Mouse (Mus musculus) urinary bladder, adult 2 months (tissue): ENCODE data around the gene Gast. TPM values are rescaled to one million over a fixed set of nuclear protein-coding genes. Genes with fewer than 3 reads are reported as not detected.
"Not testable (repeated sequence)": the region's sequence is repeated elsewhere in the genome, so short reads cannot be mapped to it uniquely, and the experiment has no call there.

Experiments used
- DNase-seq: peaks from one replicate; pipeline ENCODE4 v3.0.0; 2022; ENCODE audit warnings: low spot score
- polyA plus RNA-seq: library from polyadenylated mRNA; depleted of rRNA; stranded (reverse); fragments of >200 nt; gene quantifications from 2 replicates; pipeline ENCODE4 v1.2.3, GENCODE M21; 2012

The Gast gene
- polyA plus RNA-seq, 1 experiment: not detected

GRCm38 (mm10) chr11:100320701-100321410 lies 13.4 kb upstream of the Gast start:
- DNase-seq: not testable (repeated sequence)

DNA sequence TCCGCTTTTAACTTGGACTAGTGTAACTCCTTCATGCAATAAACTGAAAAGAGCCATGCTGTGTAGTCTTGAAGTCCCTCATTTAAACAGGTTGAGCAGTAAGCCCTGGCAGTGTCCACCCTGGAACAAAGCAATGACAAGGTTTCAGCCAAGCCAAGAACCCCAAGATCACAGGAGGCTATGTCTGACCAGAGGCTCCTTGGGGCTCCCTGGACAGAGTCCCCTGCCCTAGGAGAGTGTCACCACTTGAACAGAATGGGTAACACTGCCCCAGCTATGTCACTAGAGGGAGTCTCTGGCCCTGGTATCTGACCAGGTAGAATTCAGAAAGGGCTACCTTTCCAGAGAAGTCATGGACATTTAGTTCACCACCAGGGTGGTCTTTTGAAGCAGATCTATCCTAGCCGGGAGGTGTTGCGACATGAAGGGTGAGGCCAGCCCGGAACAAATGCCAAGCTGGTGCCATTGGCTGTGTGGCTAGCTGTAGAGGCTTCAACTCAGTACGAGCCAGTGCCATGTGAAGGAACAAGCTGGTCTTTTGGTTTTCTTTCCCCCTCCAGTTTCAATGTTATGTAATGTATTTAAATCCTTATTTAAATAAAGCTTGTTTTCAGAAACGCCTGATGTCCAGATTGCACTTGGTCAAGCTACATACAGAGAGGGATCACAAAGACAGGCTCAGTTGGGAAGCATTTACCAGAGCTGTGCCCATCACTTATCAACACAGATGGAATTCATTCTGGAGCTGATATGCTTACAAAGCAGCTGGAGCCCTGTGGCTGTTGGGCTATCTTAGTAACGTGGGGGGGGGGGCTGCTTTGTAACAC lies 12.5 kb upstream of the Gast start:
- not testable (repeated sequence) for DNase-seq

DNA sequence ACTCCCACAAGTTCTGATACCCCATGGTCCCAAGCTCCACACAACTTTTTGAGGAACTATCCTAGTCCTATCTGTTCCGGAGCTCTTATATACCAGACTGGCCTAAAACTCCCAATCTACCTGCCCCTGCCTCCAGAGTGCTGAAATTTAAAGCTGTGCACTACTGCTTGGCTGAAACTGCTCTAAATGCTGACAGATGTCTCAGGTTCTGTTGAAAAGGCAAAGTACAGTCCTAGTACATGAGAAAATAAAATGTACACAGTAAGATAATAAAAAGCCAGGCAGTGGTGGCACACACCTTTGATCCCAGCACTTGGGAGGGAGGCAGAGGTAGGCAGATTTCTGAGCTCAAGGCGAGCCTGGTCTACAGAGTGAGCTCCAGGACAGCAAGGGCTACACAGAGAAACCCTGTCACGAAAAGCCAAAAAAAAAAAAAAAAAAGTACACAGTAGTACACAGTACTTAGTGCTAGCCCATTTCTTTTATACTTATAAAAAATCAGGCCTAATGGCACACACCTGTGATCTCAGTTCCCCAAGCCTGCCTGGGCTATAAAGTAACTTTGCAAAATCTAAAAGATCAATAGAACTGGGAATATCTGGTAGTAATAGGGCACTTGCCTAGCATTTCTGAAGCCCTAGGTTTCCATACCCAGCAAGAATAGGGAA lies 11.5 kb upstream of the Gast start:
- no peak for DNase-seq

DNA sequence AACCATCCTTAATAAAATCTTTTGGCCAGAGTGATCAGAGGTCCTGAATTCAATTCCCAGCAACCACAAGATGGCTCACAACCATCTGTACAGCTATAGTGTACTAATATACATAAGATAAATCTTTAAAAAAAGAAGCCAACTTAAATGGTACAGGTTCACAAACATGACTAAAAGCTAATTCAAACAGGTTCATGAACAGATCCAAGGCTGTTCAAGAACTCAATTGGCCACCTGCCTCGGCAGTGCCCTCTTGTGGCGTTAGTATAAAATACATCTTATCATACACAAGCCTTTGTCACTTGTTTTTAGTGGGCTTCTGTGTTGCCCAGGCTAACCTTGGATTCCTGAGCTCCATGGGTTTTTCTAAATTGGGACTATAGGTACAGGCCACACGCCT lies 10.6 kb upstream of the Gast start:
- no peak for DNase-seq

- DNase-seq: no peak
These were observed 9.1 kb upstream of the Gast start for GRCm38 (mm10) chr11:100325062-100325629.

GRCm38 (mm10) chr11:100327316-100327715 lies 6.9 kb upstream of the Gast start:
- no peak for DNase-seq

GRCm38 (mm10) chr11:100327761-100328160 lies 6.4 kb upstream of the Gast start:
- DNase-seq: no peak

- no peak for DNase-seq
These were observed 4.0 kb upstream of the Gast start for GRCm38 (mm10) chr11:100330235-100330634.

DNA sequence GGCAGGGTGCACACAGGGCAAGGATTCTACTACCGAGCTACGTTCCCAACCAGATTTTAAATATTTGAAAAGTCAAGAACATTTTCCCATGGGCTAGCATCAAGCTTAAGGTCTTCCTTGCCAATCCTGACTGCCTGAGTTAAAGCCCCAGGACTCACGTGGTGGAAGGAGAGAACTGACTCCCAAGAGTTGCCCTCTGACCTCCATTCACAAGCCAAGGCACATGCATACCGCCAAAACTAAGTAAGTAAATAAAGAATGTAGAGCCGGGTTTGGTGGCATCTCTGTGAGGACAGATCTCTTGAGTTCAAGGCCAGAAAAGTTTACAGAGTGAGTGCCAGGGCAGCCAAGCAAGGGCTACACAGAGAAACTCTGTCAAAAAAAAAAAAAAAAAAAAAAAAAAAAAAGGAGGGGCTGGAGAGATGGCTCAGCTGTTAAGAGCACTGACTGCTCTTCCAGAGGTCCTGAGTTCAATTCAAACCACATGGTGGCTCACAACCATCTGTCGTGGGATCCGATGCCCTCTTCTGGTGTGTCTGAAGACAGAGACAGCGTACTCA lies 3.3 kb upstream of the Gast start:
- DNase-seq: not testable (repeated sequence)

GRCm38 (mm10) chr11:100332766-100333515 lies 1.3 kb upstream of the Gast start:
- DNase-seq: no peak

- no peak for DNase-seq
These were observed 1.5 kb downstream of the Gast start for GRCm38 (mm10) chr11:100335731-100336130.

DNA sequence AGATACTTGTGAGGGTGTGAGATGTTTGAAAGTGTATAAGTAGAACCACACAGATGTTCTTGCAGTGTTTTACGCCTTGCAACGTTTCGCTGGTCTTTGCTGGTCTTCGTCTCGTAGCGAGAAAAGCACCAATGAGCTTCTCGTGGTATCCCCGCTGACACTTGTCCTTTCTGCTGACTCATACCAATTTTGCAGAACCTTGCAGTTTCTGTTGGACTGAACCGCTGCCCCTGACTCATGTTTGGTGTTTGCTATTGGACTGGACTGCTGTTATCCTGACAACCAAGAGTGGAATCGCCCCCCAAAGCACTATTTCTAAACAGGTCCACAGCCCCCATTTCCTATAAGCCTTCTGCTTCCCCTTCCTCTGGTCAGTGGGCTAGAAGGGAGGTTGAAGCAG lies 10.1 kb downstream of the Gast start:
- DNase-seq: no peak

GRCm38 (mm10) chr11:100352076-100352857 lies 18.1 kb downstream of the Gast start:
- no peak for DNase-seq

- DNase-seq: no peak
These were observed 21.1 kb downstream of the Gast start for GRCm38 (mm10) chr11:100355151-100355951.

DNA sequence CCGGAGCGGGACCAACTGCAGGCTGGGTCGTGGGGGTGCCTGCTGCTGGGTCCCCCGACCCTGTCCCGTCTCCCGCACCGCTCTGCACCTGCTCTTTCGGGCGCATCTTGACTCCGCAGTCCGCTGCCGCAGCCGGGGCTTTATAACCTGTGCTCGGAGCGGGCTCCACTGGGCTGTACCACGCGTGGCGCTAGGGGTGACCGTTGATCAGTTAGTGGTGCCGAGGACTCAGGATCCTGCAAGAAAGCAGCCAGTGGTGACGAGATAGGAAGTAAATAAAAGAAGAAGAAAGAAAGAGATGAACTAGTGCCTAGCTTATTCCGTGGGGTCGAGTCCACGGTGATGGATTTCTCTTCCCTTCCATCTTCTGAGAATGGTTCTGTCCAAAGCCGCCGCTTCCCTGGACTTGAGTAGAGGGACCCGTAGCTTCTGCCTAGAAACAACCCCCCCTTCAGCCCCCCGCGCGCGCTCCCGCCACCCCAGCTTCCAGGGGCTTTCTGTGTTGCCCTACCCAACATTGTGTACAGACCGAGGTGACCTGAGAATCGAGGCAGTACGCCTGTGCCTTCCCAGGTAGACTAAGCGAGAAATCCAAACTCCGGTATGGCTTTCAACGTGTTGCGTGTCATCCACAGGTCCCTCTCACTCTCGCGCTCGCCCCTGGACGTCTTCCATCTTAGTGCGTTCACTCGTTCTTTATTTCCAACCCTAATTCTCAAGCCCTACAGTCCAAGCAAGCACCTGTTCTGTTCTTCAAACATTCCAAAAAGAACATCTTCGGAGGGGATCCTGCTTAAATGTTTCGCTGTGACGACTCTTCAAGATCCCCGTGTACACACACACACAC lies 22.0 kb downstream of the Gast start, which contains the start of gene Hap1:
Hap1 (minus strand) TSS at position 157 of the 847 bp plus-strand sequence.
- DNase-seq: peak; percentile 54

GRCm38 (mm10) chr11:100356819-100357211 lies 22.6 kb downstream of the Gast start:
- DNase-seq: no peak

- no peak for DNase-seq
These were observed 23.2 kb downstream of the Gast start for GRCm38 (mm10) chr11:100357408-100357807.

GRCm38 (mm10) chr11:100360175-100360574 lies 26.0 kb downstream of the Gast start:
- no peak for DNase-seq
